Mouse (Mus musculus): ENCODE data around the gene Fnbp1. TPM values are rescaled to one million over a fixed set of nuclear protein-coding genes. Genes with fewer than 3 reads are reported as not detected.
A peak's percentile ranks its signal among the peaks of the same experiment; 100 is the strongest.
"Not testable (repeated sequence)": the region's sequence is repeated elsewhere in the genome, so short reads cannot be mapped to it uniquely, and the experiment has no call there.

The Fnbp1 gene
- 125 and 126 TPM in 2 replicates for polyA plus RNA-seq (2012; rRNA removed)

DNA sequence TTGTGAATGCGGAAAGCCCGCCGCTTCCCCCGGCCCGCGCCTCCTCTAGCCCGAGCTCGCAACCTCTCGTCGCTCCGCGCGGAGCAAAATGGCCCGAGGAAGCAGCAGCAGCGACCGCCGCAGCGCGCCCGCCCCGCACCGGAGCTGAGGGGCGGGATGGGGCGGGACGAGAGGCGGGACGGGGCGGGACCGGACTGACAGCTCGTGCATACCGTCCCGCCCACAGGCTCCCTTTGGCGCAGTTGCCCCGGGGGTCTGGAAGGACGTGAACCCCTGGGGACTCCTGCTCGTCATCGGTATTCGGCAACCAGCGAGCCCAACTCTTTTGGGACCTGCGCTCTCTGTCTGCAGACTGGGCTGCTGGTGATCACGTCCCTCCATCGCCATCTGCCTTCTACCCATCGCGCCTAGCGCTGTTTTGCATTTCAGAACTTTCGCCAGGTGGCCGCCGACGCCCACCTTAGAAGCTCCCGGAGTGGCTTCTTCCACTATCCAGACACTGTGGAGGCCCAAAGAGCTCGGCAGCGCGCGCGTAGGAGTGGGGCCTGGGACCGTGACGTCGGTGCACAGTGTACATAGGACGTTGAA is at the start of gene Fnbp1:
Fnbp1 (minus strand) TSS at position 142 of the 588 bp plus-strand sequence.
- TF ChIP-seq POLR2A (IDR thresholded peaks at IDR 0.05; ENCODE audit: extremely low read depth, insufficient read depth, low read length) (peak; percentile 81), CTCF (IDR thresholded peaks at IDR 0.05; ENCODE audit: extremely low read depth, insufficient read depth, low read length) (no peak)
- Histone ChIP-seq H3K4me3 (ENCODE audit: insufficient read depth, low read length) (peak within 1 kb of the TSS; percentile 97), H3K27ac (ENCODE audit: insufficient read depth, low read length) (peak within 1 kb of the TSS; percentile 95), H3K4me1 (ENCODE audit: control insufficient read depth, insufficient read depth, low read length) (peaks cover 2% of the 10 kb centered on the region; the same call in 1 of the 2 replicates)

DNA sequence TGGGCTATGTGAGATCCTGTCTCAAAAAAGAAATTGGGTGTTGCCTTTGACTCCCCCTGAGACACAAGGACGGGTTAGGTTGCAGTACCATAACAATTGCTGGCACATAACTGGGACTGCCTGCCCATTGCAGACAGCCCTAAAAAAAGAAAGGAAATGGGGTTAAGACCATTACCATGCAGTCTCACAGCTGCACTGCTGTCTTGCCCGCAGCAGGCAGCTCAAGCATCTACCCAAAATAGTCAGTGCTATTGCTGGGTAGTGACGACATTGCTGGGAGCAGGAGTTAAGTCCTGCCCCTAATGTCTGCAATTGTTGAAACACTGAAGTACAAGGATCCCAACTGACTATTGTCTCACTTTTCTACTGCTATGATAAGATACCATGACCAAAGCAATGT is 47.8 kb upstream of the Fnbp1 start:
- Histone ChIP-seq H3K4me1 (ENCODE audit: control insufficient read depth, insufficient read depth, low read length) (no peaks in the 10 kb centered on the region), H3K27ac (ENCODE audit: insufficient read depth, low read length) (no peak overlapping the region), H3K4me3 (ENCODE audit: insufficient read depth, low read length) (no peak overlapping the region)
- TF ChIP-seq POLR2A (IDR thresholded peaks at IDR 0.05; ENCODE audit: extremely low read depth, insufficient read depth, low read length) (no peak), CTCF (IDR thresholded peaks at IDR 0.05; ENCODE audit: extremely low read depth, insufficient read depth, low read length) (no peak)

DNA sequence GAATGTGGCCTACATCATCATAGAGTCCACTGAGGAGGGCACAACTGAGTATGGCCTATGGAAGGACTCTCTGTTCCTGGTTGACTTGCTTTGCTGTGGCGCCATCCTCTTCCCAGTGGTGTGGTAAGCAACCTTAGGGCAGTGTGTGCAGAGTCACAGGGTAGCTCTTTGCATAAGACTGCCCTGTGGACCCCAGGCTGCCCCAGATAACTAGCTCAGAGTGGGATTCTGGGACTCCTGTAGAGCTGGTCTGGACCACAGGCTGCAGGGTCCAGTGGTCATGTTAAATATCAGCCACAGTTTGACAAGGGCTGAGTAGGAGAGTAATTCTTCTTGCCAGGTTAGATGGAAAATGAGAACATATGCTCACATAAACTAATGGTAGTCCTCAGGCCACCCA is 46.9 kb upstream of the Fnbp1 start:
- Histone ChIP-seq H3K4me1 (ENCODE audit: control insufficient read depth, insufficient read depth, low read length) (no peaks in the 10 kb centered on the region), H3K27ac (ENCODE audit: insufficient read depth, low read length) (no peak overlapping the region), H3K4me3 (ENCODE audit: insufficient read depth, low read length) (no peak overlapping the region)
- TF ChIP-seq POLR2A (IDR thresholded peaks at IDR 0.05; ENCODE audit: extremely low read depth, insufficient read depth, low read length) (no peak), CTCF (IDR thresholded peaks at IDR 0.05; ENCODE audit: extremely low read depth, insufficient read depth, low read length) (no peak)

DNA sequence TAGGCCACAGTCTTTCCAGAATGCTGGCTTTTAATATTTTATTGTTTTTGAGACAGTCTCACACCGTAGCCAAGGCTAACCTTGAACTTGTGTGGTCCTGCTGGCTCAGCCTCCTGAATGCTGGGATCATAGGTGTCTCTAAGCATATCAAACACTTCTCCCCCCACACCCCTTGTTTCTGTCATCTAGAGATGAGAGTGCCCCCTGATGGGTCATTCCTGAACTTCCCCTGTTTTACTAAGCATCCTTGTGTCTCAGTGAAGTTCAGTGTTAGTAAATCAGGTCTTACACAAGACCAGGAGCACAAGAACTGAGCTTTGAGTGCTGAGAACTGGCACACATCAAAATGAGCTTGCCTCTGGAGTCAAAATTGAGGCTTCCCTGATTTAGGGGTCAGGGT is 42.0 kb upstream of the Fnbp1 start:
- Histone ChIP-seq H3K4me3 (ENCODE audit: insufficient read depth, low read length) (no peak overlapping the region), H3K27ac (ENCODE audit: insufficient read depth, low read length) (no peak overlapping the region), H3K4me1 (ENCODE audit: control insufficient read depth, insufficient read depth, low read length) (no peaks in the 10 kb centered on the region)
- no peak for TF ChIP-seq POLR2A (IDR thresholded peaks at IDR 0.05; ENCODE audit: extremely low read depth, insufficient read depth, low read length)
- TF ChIP-seq CTCF (IDR thresholded peaks at IDR 0.05; ENCODE audit: extremely low read depth, insufficient read depth, low read length): 0 out of 2 replicates have a peak, but pooled peaks have one; percentile 5

DNA sequence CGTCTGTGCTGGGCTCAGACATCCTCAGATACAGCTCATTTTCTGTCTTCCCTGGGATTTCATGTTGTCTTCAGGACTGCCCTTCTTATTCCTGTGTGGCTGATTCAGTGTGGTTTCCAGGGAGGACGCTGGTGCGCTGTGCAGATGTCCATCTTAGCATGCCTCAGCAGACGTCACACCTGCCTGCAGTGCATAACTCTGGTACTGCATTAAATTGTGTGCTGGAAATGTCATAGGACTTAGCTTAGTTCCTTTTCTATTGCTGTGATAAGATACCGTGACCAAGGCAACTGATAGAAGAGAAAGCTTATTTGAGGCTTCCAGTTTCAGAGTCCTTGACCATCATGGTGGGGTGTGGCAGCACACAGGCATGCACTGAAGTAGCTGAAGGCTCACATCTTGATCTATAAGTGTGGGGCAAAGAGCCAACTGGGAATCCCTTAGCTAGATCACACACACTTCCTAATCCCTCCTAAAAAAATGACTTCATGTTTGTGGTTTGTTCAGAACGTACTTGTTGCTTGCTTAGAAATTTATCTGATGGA is 41.0 kb upstream of the Fnbp1 start:
- Histone ChIP-seq H3K27ac (ENCODE audit: insufficient read depth, low read length) (no peak overlapping the region), H3K4me1 (ENCODE audit: control insufficient read depth, insufficient read depth, low read length) (no peaks in the 10 kb centered on the region)
- no peak for TF ChIP-seq CTCF (IDR thresholded peaks at IDR 0.05; ENCODE audit: extremely low read depth, insufficient read depth, low read length)
- no peak for TF ChIP-seq POLR2A (IDR thresholded peaks at IDR 0.05; ENCODE audit: extremely low read depth, insufficient read depth, low read length)

DNA sequence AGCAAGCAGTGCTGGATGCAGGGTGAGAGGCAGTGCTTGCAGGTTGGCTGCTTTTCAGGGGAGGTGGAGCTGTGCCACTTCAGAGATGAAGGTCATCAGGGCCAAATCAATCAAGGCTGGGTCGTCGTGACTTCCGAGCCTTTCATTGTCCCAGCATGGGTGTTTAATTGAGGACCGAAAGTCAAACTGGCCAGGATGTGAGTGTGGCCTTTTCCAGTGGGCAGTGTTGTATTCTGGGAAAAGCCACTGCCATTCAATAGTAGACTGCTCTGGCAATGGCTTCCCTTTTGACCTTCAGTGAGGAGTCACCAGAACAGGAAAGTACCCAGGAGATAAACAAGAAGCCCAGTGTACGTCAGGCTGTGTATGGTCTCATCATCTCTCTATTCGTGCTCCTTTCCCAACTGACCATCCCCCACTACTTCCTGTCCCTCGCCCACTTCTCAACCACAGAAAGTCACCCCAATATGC is 38.3 kb upstream of the Fnbp1 start:
- Histone ChIP-seq H3K4me1 (ENCODE audit: control insufficient read depth, insufficient read depth, low read length) (no peaks in the 10 kb centered on the region), H3K27ac (ENCODE audit: insufficient read depth, low read length) (no peak overlapping the region), H3K4me3 (ENCODE audit: insufficient read depth, low read length) (no peak overlapping the region)
- no peak for TF ChIP-seq POLR2A (IDR thresholded peaks at IDR 0.05; ENCODE audit: extremely low read depth, insufficient read depth, low read length)
- TF ChIP-seq CTCF (IDR thresholded peaks at IDR 0.05; ENCODE audit: extremely low read depth, insufficient read depth, low read length): no peak

More for the DNA sequence above, 41.0 kb upstream of the Fnbp1 start:
- no peak overlapping the region for H3K4me3 ChIP-seq (ENCODE audit: insufficient read depth, low read length)

DNA sequence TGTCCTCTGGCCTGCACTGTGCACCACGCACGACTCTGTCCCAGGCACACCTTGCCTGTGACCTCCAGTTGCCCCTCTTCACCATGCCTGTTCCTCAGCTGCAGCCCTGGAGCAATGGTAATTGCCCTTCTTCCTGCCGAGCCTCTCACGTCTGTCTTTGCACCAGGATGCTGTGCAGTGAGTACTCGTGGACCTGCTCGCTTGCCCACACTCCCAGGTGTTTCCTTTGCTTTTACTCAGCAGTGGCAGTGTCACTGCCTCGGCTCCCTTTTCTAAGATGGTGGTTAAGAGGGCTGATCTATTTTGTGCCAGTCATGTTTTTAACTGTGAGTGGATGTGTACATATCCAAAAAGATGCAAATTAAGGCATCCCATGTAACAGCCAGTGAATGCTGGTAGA is 37.7 kb upstream of the Fnbp1 start:
- H3K4me3 ChIP-seq (ENCODE audit: insufficient read depth, low read length): no peak overlapping the region
- no peak for TF ChIP-seq POLR2A (IDR thresholded peaks at IDR 0.05; ENCODE audit: extremely low read depth, insufficient read depth, low read length)
- TF ChIP-seq CTCF (IDR thresholded peaks at IDR 0.05; ENCODE audit: extremely low read depth, insufficient read depth, low read length): no peak
- H3K4me1 ChIP-seq (ENCODE audit: control insufficient read depth, insufficient read depth, low read length): no peaks in the 10 kb centered on the region
- H3K27ac ChIP-seq (ENCODE audit: insufficient read depth, low read length): no peak overlapping the region

DNA sequence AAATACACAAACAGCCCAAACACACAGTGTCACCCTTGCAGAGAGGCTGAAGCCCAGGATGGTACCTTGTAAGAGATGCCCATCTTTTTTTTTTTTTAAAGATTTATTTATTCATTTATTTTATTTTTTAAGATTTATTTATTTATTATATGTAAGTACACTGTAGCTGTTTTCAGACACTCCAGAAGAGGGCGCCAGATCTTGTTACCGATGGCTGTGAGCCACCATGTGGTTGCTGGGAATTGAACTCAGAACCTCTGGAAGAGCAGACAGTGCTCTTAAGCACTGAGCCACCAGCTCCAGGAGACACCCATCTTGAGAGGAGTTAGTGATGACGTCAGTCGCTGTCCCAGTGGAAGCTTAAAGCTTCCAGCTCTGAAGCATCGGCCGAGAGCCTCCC is 36.8 kb upstream of the Fnbp1 start:
- TF ChIP-seq CTCF (IDR thresholded peaks at IDR 0.05; ENCODE audit: extremely low read depth, insufficient read depth, low read length): 0 out of 2 replicates have a peak, but pooled peaks have one; percentile 14
- H3K4me1 ChIP-seq (ENCODE audit: control insufficient read depth, insufficient read depth, low read length): not testable (repeated sequence)

DNA sequence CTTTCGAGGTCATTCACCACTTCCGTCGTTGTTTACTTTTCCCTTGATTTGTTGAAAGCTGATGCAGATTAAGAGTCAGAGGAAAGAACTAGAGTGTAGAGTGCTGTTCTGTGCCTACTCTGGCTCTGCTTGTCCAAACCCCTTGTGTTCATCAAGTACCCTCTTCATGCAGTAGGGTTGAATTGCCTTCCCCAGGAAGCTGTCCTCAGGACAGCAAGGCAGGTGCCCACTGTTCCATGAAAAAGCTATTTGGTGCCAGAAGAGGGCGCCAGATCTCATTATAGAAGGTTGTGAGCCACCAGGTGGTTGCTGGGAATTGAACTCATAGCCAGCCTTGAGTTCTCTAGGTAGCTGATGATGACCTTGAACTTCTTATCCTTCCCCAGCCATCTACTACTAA is 31.5 kb upstream of the Fnbp1 start:
- Histone ChIP-seq H3K27ac (ENCODE audit: insufficient read depth, low read length) (no peak overlapping the region), H3K4me1 (ENCODE audit: control insufficient read depth, insufficient read depth, low read length) (no peaks in the 10 kb centered on the region), H3K4me3 (ENCODE audit: insufficient read depth, low read length) (no peak overlapping the region)
- TF ChIP-seq CTCF (IDR thresholded peaks at IDR 0.05; ENCODE audit: extremely low read depth, insufficient read depth, low read length) (no peak), POLR2A (IDR thresholded peaks at IDR 0.05; ENCODE audit: extremely low read depth, insufficient read depth, low read length) (no peak)

More for the DNA sequence above, 36.8 kb upstream of the Fnbp1 start:
- H3K27ac ChIP-seq (ENCODE audit: insufficient read depth, low read length); H3K4me3 ChIP-seq (ENCODE audit: insufficient read depth, low read length): not testable (repeated sequence)

DNA sequence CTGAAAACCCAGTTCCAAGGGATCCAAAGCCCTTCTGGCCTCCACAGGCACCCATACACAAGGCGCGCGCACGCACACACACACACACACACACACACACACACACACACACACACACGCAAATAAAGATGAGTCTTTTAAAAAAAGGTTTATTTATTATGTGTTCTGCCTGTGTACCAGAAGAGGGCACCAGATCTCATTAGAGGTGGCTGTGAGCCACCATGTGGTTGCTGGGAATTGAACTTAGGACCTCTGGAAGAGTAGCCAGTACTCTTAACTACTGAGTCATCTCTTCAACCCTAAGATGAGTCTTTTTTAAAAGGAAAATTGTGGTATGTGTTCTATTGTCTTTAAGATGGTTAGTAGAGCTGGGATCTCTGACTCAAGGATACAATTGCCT is 30.7 kb upstream of the Fnbp1 start:
- H3K27ac ChIP-seq (ENCODE audit: insufficient read depth, low read length): no peak overlapping the region
- TF ChIP-seq CTCF (IDR thresholded peaks at IDR 0.05; ENCODE audit: extremely low read depth, insufficient read depth, low read length): no peak
- TF ChIP-seq POLR2A (IDR thresholded peaks at IDR 0.05; ENCODE audit: extremely low read depth, insufficient read depth, low read length): no peak

More for the DNA sequence above, 30.7 kb upstream of the Fnbp1 start:
- Histone ChIP-seq H3K4me1 (ENCODE audit: control insufficient read depth, insufficient read depth, low read length) (no peaks in the 10 kb centered on the region), H3K4me3 (ENCODE audit: insufficient read depth, low read length) (no peak overlapping the region)

Data from cortical plate, adult 2 months (tissue).